8 mouse cellular contexts compared by ENCODE assay signal in the genomic region with DNA sequence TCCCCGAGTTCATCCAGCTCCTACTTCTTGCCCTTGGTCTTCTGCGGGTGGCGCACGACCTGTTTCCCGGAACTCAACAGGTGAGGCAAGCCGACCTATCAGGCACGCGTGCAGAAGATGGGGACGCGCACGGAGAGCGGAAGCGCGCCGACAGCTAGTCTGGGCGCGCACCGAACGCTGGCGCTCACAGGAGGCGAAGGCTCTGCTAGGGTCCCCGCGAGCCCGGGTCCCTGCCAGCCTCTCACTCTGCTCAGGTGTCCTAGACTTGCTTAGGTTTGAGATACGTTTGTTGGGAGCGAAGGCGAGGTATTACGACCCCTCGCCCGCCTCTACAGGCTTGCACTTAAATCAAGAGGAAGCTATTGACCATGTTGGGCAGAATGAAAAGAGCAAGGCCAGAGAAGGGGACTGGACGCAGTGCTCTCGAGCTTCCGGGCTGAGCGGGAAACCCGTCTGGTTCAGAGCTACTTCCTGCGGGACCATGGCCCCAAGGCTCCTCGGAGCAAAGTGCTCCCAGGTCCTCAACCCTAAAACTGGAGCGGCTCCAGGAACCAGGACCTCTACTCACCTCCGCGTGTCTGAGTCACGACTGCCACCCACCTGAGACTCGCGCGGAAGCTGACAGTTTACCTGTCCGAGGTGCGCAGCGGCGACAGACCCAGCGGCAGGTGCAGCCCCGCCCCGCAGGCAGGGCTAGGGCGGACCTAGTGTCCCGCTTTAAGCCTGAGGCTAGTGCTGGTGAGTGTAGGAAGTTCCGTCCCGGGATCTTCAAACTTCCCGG. TPM values are rescaled to one million over a fixed set of nuclear protein-coding genes. Genes with fewer than 3 reads are reported as not detected.
DNase-seq lines count a peak whose midpoint lies in the region; ATAC-seq lines count a peak whose summit lies in the region.

TSS of gene Sigirr (minus strand) at position 662 of the 781 bp plus-strand sequence.

- H3K4me1 ChIP-seq in embryonic facial prominence, embryonic 10.5 days, result peaks cover 20% of the 10 kb centered on the region
- H3K4me1 ChIP-seq in hindbrain, embryonic 13.5 days (replicated peaks), result peaks cover 12% of the 10 kb centered on the region
- peaks cover 11% of the 10 kb centered on the region for H3K4me1 ChIP-seq in limb, embryonic 13.5 days
- H3K4me1 ChIP-seq in midbrain, embryonic 12.5 days, result peaks cover 11% of the 10 kb centered on the region
- H3K4me1 ChIP-seq in stomach, embryonic 15.5 days, result peaks cover 18% of the 10 kb centered on the region

- peak within 1 kb of the TSS; percentile 7 for H3K27ac ChIP-seq in embryonic facial prominence, embryonic 10.5 days (replicated peaks)
- no peak within 1 kb of the TSS for H3K27ac ChIP-seq in hindbrain, embryonic 13.5 days
- no peak within 1 kb of the TSS for H3K27ac ChIP-seq in limb, embryonic 13.5 days
- H3K27ac ChIP-seq in midbrain, embryonic 12.5 days (replicated peaks), result no peak within 1 kb of the TSS
- peak within 1 kb of the TSS; percentile 85 for H3K27ac ChIP-seq in stomach, embryonic 15.5 days

- DNase-seq in spleen, adult 18-20 months, result peak; percentile 53 to 69
- no peak for DNase-seq in spleen, adult 12 weeks (ENCODE audit: low spot score)
- DNase-seq in embryonic facial prominence, embryonic 10.5 days (ENCODE audit: low spot score), result peak; percentile 61
- no peak for DNase-seq in MN1 (ENCODE audit: low spot score)

- no peaks in the 10 kb centered on the region for H3K9me3 ChIP-seq in embryonic facial prominence, embryonic 10.5 days
- H3K9me3 ChIP-seq in hindbrain, embryonic 13.5 days, result no peaks in the 10 kb centered on the region
- no peaks in the 10 kb centered on the region for H3K9me3 ChIP-seq in limb, embryonic 13.5 days
- no peaks in the 10 kb centered on the region for H3K9me3 ChIP-seq in midbrain, embryonic 12.5 days
- H3K9me3 ChIP-seq in stomach, embryonic 15.5 days, result no peaks in the 10 kb centered on the region

- H3K4me3 ChIP-seq in embryonic facial prominence, embryonic 10.5 days, result peak within 1 kb of the TSS; percentile 58
- H3K4me3 ChIP-seq in hindbrain, embryonic 13.5 days, result peak within 1 kb of the TSS; percentile 45
- H3K4me3 ChIP-seq in limb, embryonic 13.5 days, result peak within 1 kb of the TSS; percentile 47
- H3K4me3 ChIP-seq in midbrain, embryonic 12.5 days, result peak within 1 kb of the TSS; percentile 40
- peak within 1 kb of the TSS; percentile 48 for H3K4me3 ChIP-seq in stomach, embryonic 15.5 days (replicated peaks)

- no peak for ATAC-seq in hindbrain, embryonic 13.5 days (ENCODE audit: low FRiP score)
- no peak for ATAC-seq in limb, embryonic 13.5 days (ENCODE audit: low FRiP score, low read depth)
- ATAC-seq in midbrain, embryonic 12.5 days (ENCODE audit: low FRiP score, low read depth), result no peak
- peak; percentile 76 for ATAC-seq in stomach, embryonic 15.5 days (ENCODE audit: insufficient read depth, low FRiP score, low read depth)

- H3K27me3 ChIP-seq in embryonic facial prominence, embryonic 10.5 days (replicated peaks; ENCODE audit: low read depth, poor library complexity, severe bottlenecking), result peaks cover 80% of the 10 kb centered on the region
- H3K27me3 ChIP-seq in hindbrain, embryonic 13.5 days, result peaks cover 66% of the 10 kb centered on the region
- peaks cover 59% of the 10 kb centered on the region for H3K27me3 ChIP-seq in limb, embryonic 13.5 days
- H3K27me3 ChIP-seq in midbrain, embryonic 12.5 days, result peaks cover 60% of the 10 kb centered on the region
- H3K27me3 ChIP-seq in stomach, embryonic 15.5 days (replicated peaks), result peaks cover 5% of the 10 kb centered on the region; the same call in 1 of the 2 replicates

- H3K36me3 ChIP-seq in embryonic facial prominence, embryonic 10.5 days (replicated peaks), result no peaks in the 10 kb centered on the region
- H3K36me3 ChIP-seq in hindbrain, embryonic 13.5 days, result no peaks in the 10 kb centered on the region
- H3K36me3 ChIP-seq in limb, embryonic 13.5 days, result no peaks in the 10 kb centered on the region
- H3K36me3 ChIP-seq in midbrain, embryonic 12.5 days, result no peaks in the 10 kb centered on the region
- H3K36me3 ChIP-seq in stomach, embryonic 15.5 days, result no peaks in the 10 kb centered on the region

- WGBS in embryonic facial prominence, embryonic 10.5 days, result 1% methylated on average over 56 of the region's 56 CpGs
- 1% methylated on average over 56 of the region's 56 CpGs for WGBS in hindbrain, embryonic 13.5 days
- under 1% methylated on average over 56 of the region's 56 CpGs for WGBS in limb, embryonic 13.5 days
- 2% methylated on average over 56 of the region's 56 CpGs for WGBS in midbrain, embryonic 12.5 days
- under 1% methylated on average over 56 of the region's 56 CpGs for WGBS in stomach, embryonic 15.5 days

- peak within 1 kb of the TSS; percentile 77 for H3K4me2 ChIP-seq in hindbrain, embryonic 13.5 days
- peak within 1 kb of the TSS; percentile 74 for H3K4me2 ChIP-seq in limb, embryonic 13.5 days (replicated peaks)
- H3K4me2 ChIP-seq in midbrain, embryonic 12.5 days (replicated peaks), result peak within 1 kb of the TSS; percentile 56
- peak within 1 kb of the TSS; percentile 90 for H3K4me2 ChIP-seq in stomach, embryonic 15.5 days

- H3K9ac ChIP-seq in hindbrain, embryonic 13.5 days, result peak within 1 kb of the TSS; percentile 63
- peak within 1 kb of the TSS; percentile 58 for H3K9ac ChIP-seq in limb, embryonic 13.5 days
- no peak within 1 kb of the TSS for H3K9ac ChIP-seq in midbrain, embryonic 12.5 days (replicated peaks)
- H3K9ac ChIP-seq in stomach, embryonic 15.5 days, result peak within 1 kb of the TSS; percentile 29

RNA-seq across cellular contexts. Expression of gene Sigirr, which starts in this region (rescaled TPM):
- 2.2 and 2.3 TPM in 2 replicates for polyA plus RNA-seq in embryonic facial prominence, embryonic 10.5 days (2016; fragmentation: Nextera tagmentation; extraction: Ambion mirVana)
- 1.7 and 2.9 TPM in 2 replicates for polyA plus RNA-seq in hindbrain, embryonic 13.5 days (2015; fragmentation: Nextera tagmentation; extraction: Ambion mirVana)
- polyA plus RNA-seq in limb, embryonic 13.5 days (2015; fragmentation: Nextera tagmentation; extraction: Ambion mirVana), result 2.7 and 3.1 TPM in 2 replicates
- 1.6 and 1.7 TPM in 2 replicates for polyA plus RNA-seq in midbrain, embryonic 12.5 days (2016; fragmentation: Nextera tagmentation; extraction: Ambion mirVana)
- polyA plus RNA-seq in stomach, embryonic 15.5 days (2015; fragmentation: Nextera tagmentation; extraction: Ambion mirVana), result 13.1 and 15.1 TPM in 2 replicates

Comparison
In these comparisons a context has a peak if more than half of its experiments do, and no peak if none do; other contexts are left out.
1. DNase-seq: peak in spleen, adult 18-20 months (2 of 2) and embryonic facial prominence, embryonic 10.5 days (single experiment); none in spleen, adult 12 weeks (single experiment) and MN1 (single experiment).
2. H3K27ac ChIP-seq: peak in embryonic facial prominence, embryonic 10.5 days (single experiment) and stomach, embryonic 15.5 days (single experiment); none in hindbrain, embryonic 13.5 days (single experiment), limb, embryonic 13.5 days (single experiment) and midbrain, embryonic 12.5 days (single experiment).
3. Peak in every context shown above with its lines, with median percentiles within 50 percentile points of each other: H3K4me3 ChIP-seq and H3K4me2 ChIP-seq.